Mouse (Mus musculus) kidney, adult 2 months (tissue): ENCODE measurements around the gene Wdfy1.

ENCODE experiments used
- CTCF ChIP-seq: fragments of 200-500 bp; conservative IDR thresholded peaks from 2 replicates; pipeline ENCODE4 v1.5.1; 2011; ENCODE audit warnings: low read depth, mild to moderate bottlenecking, control low read depth, low read length, moderate library complexity, mixed read lengths; ENCODE audit not compliant: insufficient read depth, insufficient read length
- POLR2A ChIP-seq: fragments of 200-500 bp; IDR thresholded peaks from one replicate; pipeline ENCODE4 v1.6.1; 2011; ENCODE audit warnings: low read depth, low read length, control low read depth

- no peak for TF ChIP-seq POLR2A
- TF ChIP-seq CTCF, result no peak
Observed at GRCm38 (mm10) chr1:79706707-79707106, 69.2 kb downstream of the Wdfy1 start.
